Mouse (Mus musculus) stomach, postnatal 0 days (tissue): ENCODE measurements at regions not wholly inside any gene's neighbourhood (a gene's known extent, or its start where the extent isn't known, plus 50 kb on each side); places are given as distances from the start of the nearest gene placed in this dataset.

Experiments used
- ATAC-seq: fragments of 200-750 bp; cut with Nextera tagmentation; 2 replicates; pipeline ENCODE4 v1.8.0; 2017; ENCODE audit not compliant: low FRiP score, low TSS enrichment
- DNase-seq: peaks from one replicate; pipeline ENCODE4 v3.0.0-alpha.2; 2016; ENCODE audit warnings: low spot score
- H3K27ac ChIP-seq: fragments of 300-500 bp; sonication (generic); replicated peaks from 2 replicates; pipeline ENCODE4 v1.5.1; 2014; ENCODE audit warnings: mild to moderate bottlenecking, control low read depth
- H3K27me3 ChIP-seq: fragments of 300-500 bp; sonication (generic); 2 replicates; pipeline ENCODE4 v1.6.1; 2014; ENCODE audit warnings: low read length; ENCODE audit not compliant: control insufficient read depth, insufficient read depth
- H3K36me3 ChIP-seq: fragments of 300-500 bp; sonication (generic); 2 replicates; pipeline ENCODE4 v1.6.1; 2014; ENCODE audit warnings: low read length, mixed read lengths; ENCODE audit not compliant: control insufficient read depth, insufficient read depth
- H3K4me1 ChIP-seq: fragments of 300-500 bp; sonication (generic); replicated peaks from 2 replicates; pipeline ENCODE4 v1.6.1; 2014; ENCODE audit warnings: antibody characterized with exemption; ENCODE audit not compliant: control insufficient read depth, insufficient read depth
- H3K4me2 ChIP-seq: fragments of 300-500 bp; sonication (generic); replicated peaks from 2 replicates; pipeline ENCODE4 v1.6.1; 2014; ENCODE audit warnings: low read depth, mild to moderate bottlenecking, control low read depth, moderate library complexity
- H3K4me3 ChIP-seq: fragments of 300-500 bp; sonication (generic); 2 replicates; pipeline ENCODE4 v1.5.1; 2014; ENCODE audit warnings: low read depth, low read length, control low read depth
- H3K9ac ChIP-seq: fragments of 300-500 bp; sonication (generic); 2 replicates; pipeline ENCODE4 v1.6.1; 2014; ENCODE audit warnings: mild to moderate bottlenecking, low read length, control low read depth, mixed read lengths
- H3K9me3 ChIP-seq: fragments of 300-500 bp; sonication (generic); 2 replicates; pipeline ENCODE4 v1.6.1; 2016; ENCODE audit warnings: low read length; ENCODE audit not compliant: control insufficient read depth
- CTCF ChIP-seq: IDR thresholded peaks from 2 replicates; pipeline ENCODE4 v1.5.1; 2016; ENCODE audit warnings: antibody characterized with exemption, low read depth, mild to moderate bottlenecking, moderate library complexity
- EP300 ChIP-seq: optimal IDR thresholded peaks from 2 replicates; pipeline ENCODE3; 2016; ENCODE audit warnings: antibody characterized with exemption
- WGBS: fragments of 180-500 bp; shearing (Covaris S2); extraction: QIAGEN DNeasy Blood & Tissue Kit; methylation state at CpG from one replicate; pipeline ENCODE4 v1.1.7; 2014; 5-methylcytosine and 5-hydroxymethylcytosine counted together

DNA sequence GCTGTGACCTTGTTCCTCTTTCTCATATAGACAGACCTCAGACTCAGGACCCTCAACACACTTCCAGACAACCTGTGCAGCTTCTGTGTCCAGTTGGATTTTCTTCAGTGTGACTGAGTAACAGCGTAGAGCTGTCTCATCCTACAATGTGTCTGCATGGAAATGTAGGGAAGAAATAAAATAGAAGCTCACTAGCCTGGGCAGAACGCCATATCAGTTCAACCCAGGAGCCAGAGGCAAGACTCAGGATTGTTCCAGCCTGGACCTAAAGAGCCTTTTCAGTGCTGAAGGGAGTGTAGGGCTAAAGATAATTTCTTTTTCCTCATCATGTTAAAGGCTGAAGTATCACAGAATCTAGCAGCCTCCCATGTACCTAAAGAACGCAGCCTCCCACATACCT, 88.9 kb downstream of the H2al1j start:
- Histone ChIP-seq H3K4me3 (no peak overlapping the region), H3K27ac (no peak overlapping the region), H3K9ac (no peak overlapping the region), H3K36me3 (no peaks in the 10 kb centered on the region), H3K9me3 (no peaks in the 10 kb centered on the region), H3K27me3 (no peaks in the 10 kb centered on the region), H3K4me2 (no peak overlapping the region), H3K4me1 (no peaks in the 10 kb centered on the region)
- no peak for TF ChIP-seq CTCF
- no peak for TF ChIP-seq EP300
- DNase-seq (no peak), ATAC-seq (no peak)
- WGBS: 84% methylated on average over 3 of the region's 3 CpGs

DNA sequence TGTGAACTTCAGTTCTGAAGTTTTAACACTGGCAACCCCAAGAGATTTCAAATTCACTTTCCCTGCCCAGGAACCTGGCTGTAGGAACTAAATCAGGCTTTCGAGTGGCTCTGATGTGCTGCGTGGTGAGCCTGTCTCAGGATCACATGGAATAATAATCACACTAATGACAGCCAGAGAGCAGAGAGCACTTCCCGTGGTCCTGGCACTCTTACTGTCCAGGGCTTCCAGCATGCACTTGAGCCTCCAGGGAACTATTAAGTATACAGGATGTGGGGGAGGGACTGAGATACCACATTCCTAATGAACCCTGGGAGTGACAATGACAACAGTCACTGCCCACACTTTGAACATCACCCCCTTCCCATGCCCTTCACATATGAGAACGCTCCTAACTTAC, 90.2 kb downstream of the H2al1j start:
- H3K27me3 ChIP-seq: no peaks in the 10 kb centered on the region
- no peak overlapping the region for H3K9ac ChIP-seq
- H3K4me1 ChIP-seq: no peaks in the 10 kb centered on the region
- TF ChIP-seq CTCF (no peak), EP300 (no peak)
- no peaks in the 10 kb centered on the region for H3K9me3 ChIP-seq
- H3K4me2 ChIP-seq: no peak overlapping the region
- ATAC-seq (no peak), DNase-seq (no peak)
- WGBS: 59% methylated on average over 4 of the region's 4 CpGs
- H3K36me3 ChIP-seq: no peaks in the 10 kb centered on the region
- no peak overlapping the region for H3K4me3 ChIP-seq
- H3K27ac ChIP-seq: no peak overlapping the region

- no peak for DNase-seq
- TF ChIP-seq EP300 (no peak), CTCF (no peak)
- Histone ChIP-seq H3K4me2 (no peak overlapping the region), H3K4me1 (no peaks in the 10 kb centered on the region), H3K36me3 (no peaks in the 10 kb centered on the region), H3K27ac (no peak overlapping the region), H3K9me3 (no peaks in the 10 kb centered on the region), H3K27me3 (no peaks in the 10 kb centered on the region), H3K9ac (no peak overlapping the region), H3K4me3 (no peak overlapping the region)
- WGBS: 86% methylated on average over 10 of the region's 10 CpGs
- no peak for ATAC-seq
These were observed 90.6 kb downstream of the H2al1j start for GRCm38 (mm10) chrX:11418261-11418660.

DNA sequence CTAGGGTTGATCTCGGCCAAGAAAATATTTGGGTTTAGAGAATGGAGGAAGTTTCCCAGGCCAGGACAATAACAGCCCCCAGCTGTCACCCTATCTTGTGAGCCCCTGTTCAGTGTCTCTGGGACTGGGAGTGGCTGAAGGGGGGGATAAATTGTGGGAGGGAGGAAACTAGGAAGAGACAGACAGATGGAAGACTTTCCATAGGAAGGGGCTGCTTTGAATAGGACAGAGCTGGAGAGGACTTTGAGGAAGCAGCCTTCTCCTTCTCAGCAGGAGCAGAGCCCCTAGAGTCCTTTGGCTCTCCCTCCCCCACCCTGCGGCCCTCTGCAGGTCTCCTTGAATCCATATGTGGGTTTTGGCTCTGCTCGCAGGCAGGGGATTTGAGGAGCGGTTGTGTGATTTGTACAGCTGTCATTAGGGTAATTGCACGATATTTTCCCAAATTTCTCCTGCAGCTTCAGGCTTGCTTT, 91.6 kb downstream of the H2al1j start:
- Histone ChIP-seq H3K36me3 (no peaks in the 10 kb centered on the region), H3K4me3 (no peak overlapping the region), H3K27ac (no peak overlapping the region), H3K9me3 (no peaks in the 10 kb centered on the region), H3K4me2 (no peak overlapping the region), H3K9ac (no peak overlapping the region), H3K27me3 (no peaks in the 10 kb centered on the region), H3K4me1 (no peaks in the 10 kb centered on the region)
- 31% methylated on average over 5 of the region's 5 CpGs for WGBS
- no peak for TF ChIP-seq EP300
- TF ChIP-seq CTCF: no peak
- ATAC-seq: no peak
- no peak for DNase-seq

GRCm38 (mm10) chrX:11432403-11433004, 104.9 kb downstream of the H2al1j start:
- WGBS: 46% methylated on average over 12 of the region's 12 CpGs
- Histone ChIP-seq H3K9ac (no peak overlapping the region), H3K9me3 (no peaks in the 10 kb centered on the region), H3K4me2 (no peak overlapping the region), H3K4me1 (no peaks in the 10 kb centered on the region), H3K36me3 (no peaks in the 10 kb centered on the region), H3K27ac (no peak overlapping the region), H3K4me3 (no peak overlapping the region), H3K27me3 (no peaks in the 10 kb centered on the region)
- ATAC-seq: no peak
- DNase-seq: no peak
- TF ChIP-seq CTCF (no peak), EP300 (no peak)

DNA sequence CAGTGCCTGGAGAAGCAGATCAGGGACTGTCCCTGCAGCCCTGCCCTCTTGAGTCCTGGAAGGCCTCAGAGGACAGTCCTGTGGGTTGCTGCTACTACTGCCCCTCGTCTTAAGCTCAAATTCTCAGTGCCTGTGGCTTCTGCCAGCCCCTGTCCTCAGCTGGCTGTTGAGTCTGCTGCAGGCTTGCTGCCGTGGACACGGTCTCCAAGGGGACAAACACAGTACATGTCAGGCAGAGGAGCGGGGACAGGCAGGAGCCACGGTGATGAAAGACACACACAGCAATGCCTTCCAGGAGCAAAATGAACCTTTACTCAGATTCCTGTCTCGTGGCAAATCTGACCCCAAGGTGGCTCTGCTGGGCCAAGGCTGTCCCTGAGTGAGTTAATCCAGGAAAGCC, 107.7 kb downstream of the H2al1j start:
- TF ChIP-seq CTCF: no peak
- 61% methylated on average over 6 of the region's 6 CpGs for WGBS
- no peak overlapping the region for H3K4me3 ChIP-seq
- H3K4me2 ChIP-seq: no peak overlapping the region
- H3K27ac ChIP-seq: no peak overlapping the region
- H3K36me3 ChIP-seq: no peaks in the 10 kb centered on the region
- no peaks in the 10 kb centered on the region for H3K4me1 ChIP-seq
- no peaks in the 10 kb centered on the region for H3K9me3 ChIP-seq
- DNase-seq (no peak), ATAC-seq (no peak)
- H3K9ac ChIP-seq: no peak overlapping the region
- no peaks in the 10 kb centered on the region for H3K27me3 ChIP-seq
